Mouse (Mus musculus) liver, embryonic 13.5 days (tissue): ENCODE measurements around the gene Dennd4a. TPM values are rescaled to one million over a fixed set of nuclear protein-coding genes. Genes with fewer than 3 reads are reported as not detected.

Experiments used
- ATAC-seq: fragments of 200-750 bp; cut with Nextera tagmentation; 2 replicates; pipeline ENCODE4 v1.8.0; 2017; ENCODE audit warnings: low read depth, mild to moderate bottlenecking, moderate number of reproducible peaks, moderate library complexity
- DNase-seq: peaks from one replicate; pipeline ENCODE4 v3.0.0; 2022
- H3K27ac ChIP-seq: fragments of 300-500 bp; sonication (generic); 2 replicates; pipeline ENCODE4 v1.5.1; 2015; ENCODE audit warnings: moderate library complexity, mild to moderate bottlenecking, inconsistent platforms
- H3K27me3 ChIP-seq: fragments of 300-500 bp; sonication (generic); 2 replicates; pipeline ENCODE4 v1.6.1; 2015; ENCODE audit warnings: mild to moderate bottlenecking, inconsistent platforms
- H3K36me3 ChIP-seq: fragments of 300-500 bp; sonication (generic); 2 replicates; pipeline ENCODE4 v1.6.1; 2015; ENCODE audit warnings: mild to moderate bottlenecking, inconsistent platforms
- H3K4me1 ChIP-seq: fragments of 300-500 bp; sonication (generic); replicated peaks from 2 replicates; pipeline ENCODE4 v1.6.1; 2015; ENCODE audit warnings: inconsistent platforms
- H3K4me2 ChIP-seq: fragments of 300-500 bp; sonication (generic); 2 replicates; pipeline ENCODE4 v1.6.1; 2015; ENCODE audit warnings: inconsistent platforms, mild to moderate bottlenecking, moderate library complexity
- H3K4me3 ChIP-seq: fragments of 300-500 bp; sonication (generic); replicated peaks from 2 replicates; pipeline ENCODE4 v1.5.1; 2015; ENCODE audit warnings: mild to moderate bottlenecking, inconsistent platforms
- H3K9ac ChIP-seq: fragments of 300-500 bp; sonication (generic); 2 replicates; pipeline ENCODE4 v1.6.1; 2015; ENCODE audit warnings: mild to moderate bottlenecking, inconsistent platforms
- H3K9me3 ChIP-seq: fragments of 300-500 bp; sonication (generic); replicated peaks from 2 replicates; pipeline ENCODE4 v1.6.1; 2016; ENCODE audit warnings: inconsistent platforms
- WGBS: fragments of 180-500 bp; shearing (Covaris S2); methylation state at CpG from one replicate; pipeline ENCODE4 v1.1.7; 2015; ENCODE audit not compliant: insufficient replicate concordance; 5-methylcytosine and 5-hydroxymethylcytosine counted together
- polyA plus RNA-seq: library from polyadenylated mRNA; unstranded; fragments of >200 nt; fragmentation: Nextera tagmentation; extraction: Ambion mirVana; gene quantifications from 2 replicates; pipeline ENCODE4 v1.2.1, GENCODE M21; 2015

Dennd4a gene
- polyA plus RNA-seq, 1 experiment from 2014 or later = 24.1 TPM

- no peaks in the 10 kb centered on the region for H3K27me3 ChIP-seq
- H3K4me3 ChIP-seq = no peak overlapping the region
- DNase-seq = no peak
- no peak overlapping the region for H3K4me2 ChIP-seq
- peak overlapping the region; percentile 23; the same call in 1 of the 2 replicates for H3K27ac ChIP-seq
- no peaks in the 10 kb centered on the region for H3K9me3 ChIP-seq
- H3K36me3 ChIP-seq = no peaks in the 10 kb centered on the region
- ATAC-seq = no peak
- WGBS = 81% methylated on average over 5 of the region's 5 CpGs
- peaks cover 36% of the 10 kb centered on the region for H3K4me1 ChIP-seq
- no peak overlapping the region for H3K9ac ChIP-seq
These were observed 11.6 kb upstream of the Dennd4a start for GRCm38 (mm10) chr9:64799504-64799903.

GRCm38 (mm10) chr9:64802561-64802960, 8.6 kb upstream of the Dennd4a start:
- DNase-seq (no peak), ATAC-seq (no peak)
- no peaks in the 10 kb centered on the region for H3K27me3 ChIP-seq
- no peak overlapping the region for H3K9ac ChIP-seq
- 80% methylated on average over 5 of the region's 5 CpGs for WGBS
- no peak overlapping the region for H3K27ac ChIP-seq
- peaks cover 42% of the 10 kb centered on the region for H3K4me1 ChIP-seq
- no peaks in the 10 kb centered on the region for H3K9me3 ChIP-seq
- no peak overlapping the region for H3K4me3 ChIP-seq
- H3K4me2 ChIP-seq = no peak overlapping the region
- no peaks in the 10 kb centered on the region for H3K36me3 ChIP-seq

GRCm38 (mm10) chr9:64803373-64804214, 7.5 kb upstream of the Dennd4a start:
- Histone ChIP-seq H3K9ac (no peak overlapping the region), H3K36me3 (0 out of 2 replicates have a peak, but pooled peaks cover 4% of the 10 kb centered on the region), H3K27me3 (no peaks in the 10 kb centered on the region), H3K4me1 (peaks cover 52% of the 10 kb centered on the region), H3K9me3 (no peaks in the 10 kb centered on the region), H3K4me2 (no peak overlapping the region), H3K4me3 (no peak overlapping the region), H3K27ac (peak overlapping the region; percentile 96)
- no peak for ATAC-seq
- 76% methylated on average over 5 of the region's 5 CpGs for WGBS
- DNase-seq = no peak

GRCm38 (mm10) chr9:64805875-64806274, 5.3 kb upstream of the Dennd4a start:
- no peaks in the 10 kb centered on the region for H3K9me3 ChIP-seq
- no peaks in the 10 kb centered on the region for H3K27me3 ChIP-seq
- ATAC-seq (peak; percentile 90), DNase-seq (peak; percentile 67)
- 26% methylated on average over 5 of the region's 5 CpGs for WGBS
- H3K4me2 ChIP-seq = peak overlapping the region; percentile 55
- H3K36me3 ChIP-seq = 0 out of 2 replicates have a peak, but pooled peaks cover 4% of the 10 kb centered on the region
- H3K9ac ChIP-seq = peak overlapping the region; percentile 68
- peak overlapping the region; percentile 48 for H3K4me3 ChIP-seq
- peaks cover 71% of the 10 kb centered on the region for H3K4me1 ChIP-seq
- peak overlapping the region; percentile 96 for H3K27ac ChIP-seq

- ATAC-seq = peak; percentile 21
- H3K36me3 ChIP-seq = 0 out of 2 replicates have a peak, but pooled peaks cover 4% of the 10 kb centered on the region
- peak overlapping the region; percentile 96 for H3K27ac ChIP-seq
- 28% methylated on average over 6 of the region's 6 CpGs for WGBS
- DNase-seq = peak; percentile 38
- peak overlapping the region; percentile 55 for H3K4me2 ChIP-seq
- peaks cover 71% of the 10 kb centered on the region for H3K4me1 ChIP-seq
- peak overlapping the region; percentile 48 for H3K4me3 ChIP-seq
- H3K27me3 ChIP-seq = no peaks in the 10 kb centered on the region
- H3K9me3 ChIP-seq = no peaks in the 10 kb centered on the region
- peak overlapping the region; percentile 68 for H3K9ac ChIP-seq
These were observed 4.6 kb upstream of the Dennd4a start for GRCm38 (mm10) chr9:64806335-64807060.

GRCm38 (mm10) chr9:64807061-64807808, 3.9 kb upstream of the Dennd4a start:
- no peaks in the 10 kb centered on the region for H3K9me3 ChIP-seq
- ATAC-seq (no peak), DNase-seq (no peak)
- peak overlapping the region; percentile 48 for H3K4me3 ChIP-seq
- no peaks in the 10 kb centered on the region for H3K27me3 ChIP-seq
- 79% methylated on average over 14 of the region's 14 CpGs for WGBS
- peak overlapping the region; percentile 68 for H3K9ac ChIP-seq
- H3K27ac ChIP-seq = peak overlapping the region; percentile 96
- peaks cover 72% of the 10 kb centered on the region for H3K4me1 ChIP-seq
- peak overlapping the region; percentile 55 for H3K4me2 ChIP-seq
- H3K36me3 ChIP-seq = 0 out of 2 replicates have a peak, but pooled peaks cover 4% of the 10 kb centered on the region

GRCm38 (mm10) chr9:64809851-64810250, 1.3 kb upstream of the Dennd4a start:
- Histone ChIP-seq H3K4me2 (peak overlapping the region; percentile 79), H3K4me3 (peak overlapping the region; percentile 95)

GRCm38 (mm10) chr9:64811538-64812474, 666 bp downstream of the Dennd4a start:
- no peaks in the 10 kb centered on the region for H3K9me3 ChIP-seq
- ATAC-seq (peak; percentile 57), DNase-seq (no peak)
- WGBS = under 1% methylated on average over 58 of the region's 59 CpGs
- peaks cover 79% of the 10 kb centered on the region for H3K4me1 ChIP-seq
- H3K4me2 ChIP-seq = peak overlapping the region; percentile 71
- peak overlapping the region; percentile 96 for H3K27ac ChIP-seq
- H3K9ac ChIP-seq = peak overlapping the region; percentile 98
- H3K4me3 ChIP-seq = peak overlapping the region; percentile 95
- H3K36me3 ChIP-seq = peaks cover 16% of the 10 kb centered on the region
- no peaks in the 10 kb centered on the region for H3K27me3 ChIP-seq

More at GRCm38 (mm10) chr9:64809851-64810250, 1.3 kb upstream of the Dennd4a start:
- Histone ChIP-seq H3K9ac (peak overlapping the region; percentile 83), H3K27ac (peak overlapping the region; percentile 96), H3K27me3 (no peaks in the 10 kb centered on the region), H3K4me1 (peaks cover 81% of the 10 kb centered on the region), H3K9me3 (no peaks in the 10 kb centered on the region), H3K36me3 (peaks cover 9% of the 10 kb centered on the region; the same call in 1 of the 2 replicates)
- ATAC-seq (no peak), DNase-seq (no peak)
- 75% methylated on average over 3 of the region's 3 CpGs for WGBS

- DNase-seq (no peak), ATAC-seq (no peak)
- H3K36me3 ChIP-seq = peaks cover 18% of the 10 kb centered on the region
- no peaks in the 10 kb centered on the region for H3K9me3 ChIP-seq
- H3K27me3 ChIP-seq = no peaks in the 10 kb centered on the region
- peaks cover 76% of the 10 kb centered on the region for H3K4me1 ChIP-seq
- peak overlapping the region; percentile 71 for H3K4me2 ChIP-seq
- peak overlapping the region; percentile 98 for H3K9ac ChIP-seq
- peak overlapping the region; percentile 95 for H3K4me3 ChIP-seq
- peak overlapping the region; percentile 96 for H3K27ac ChIP-seq
- 12% methylated on average over 1 of the region's 1 CpGs for WGBS
These were observed 1.3 kb downstream of the Dennd4a start for GRCm38 (mm10) chr9:64812475-64812860.

- DNase-seq (no peak), ATAC-seq (no peak)
- Histone ChIP-seq H3K36me3 (peaks cover 16% of the 10 kb centered on the region), H3K4me2 (peak overlapping the region; percentile 48), H3K9me3 (no peaks in the 10 kb centered on the region), H3K27me3 (no peaks in the 10 kb centered on the region), H3K9ac (no peak overlapping the region), H3K27ac (peak overlapping the region; percentile 73), H3K4me1 (peaks cover 65% of the 10 kb centered on the region), H3K4me3 (peak overlapping the region; percentile 21)
- WGBS = 66% methylated on average over 6 of the region's 6 CpGs
These were observed 3.1 kb downstream of the Dennd4a start for GRCm38 (mm10) chr9:64814273-64814672.
